22 mouse cellular contexts compared by ENCODE assay signal in genomic region chr2:113931689-113932088, GRCm38 (mm10).
DNase-seq lines count a peak whose midpoint lies in the region; ATAC-seq lines count a peak whose summit lies in the region.
"Had no signal": no experiment of that assay in that cellular context is flagged by ENCODE, and none has a peak within 500 bp of the region (broad histone marks: within the 10 kb centered on the region; RNA-seq: fewer than 3 reads in every experiment).

No protein-coding gene starts in this region.

- no peak overlapping the region for H3K27ac ChIP-seq in forebrain, embryonic 15.5 days (replicated peaks)
- H3K27ac ChIP-seq in kidney, embryonic 15.5 days, result no peak overlapping the region
- H3K27ac ChIP-seq: embryonic facial prominence, embryonic 13.5 days; embryonic facial prominence, embryonic 15.5 days; forebrain, embryonic 10.5 days; forebrain, embryonic 12.5 days had no signal

- H3K36me3 ChIP-seq in forebrain, embryonic 15.5 days, result no peaks in the 10 kb centered on the region
- no peaks in the 10 kb centered on the region for H3K36me3 ChIP-seq in kidney, embryonic 15.5 days
- H3K36me3 ChIP-seq: embryonic facial prominence, embryonic 13.5 days; embryonic facial prominence, embryonic 15.5 days; forebrain, embryonic 10.5 days; forebrain, embryonic 12.5 days; G1E had no signal

- H3K9ac ChIP-seq in forebrain, embryonic 15.5 days (replicated peaks), result no peak overlapping the region
- H3K9ac ChIP-seq in kidney, embryonic 15.5 days, result no peak overlapping the region
- H3K9ac ChIP-seq: embryonic facial prominence, embryonic 13.5 days; embryonic facial prominence, embryonic 15.5 days; forebrain, embryonic 12.5 days had no signal

- H3K9me3 ChIP-seq in forebrain, embryonic 15.5 days, result no peaks in the 10 kb centered on the region
- no peaks in the 10 kb centered on the region for H3K9me3 ChIP-seq in kidney, embryonic 15.5 days (replicated peaks)
- H3K9me3 ChIP-seq: embryonic facial prominence, embryonic 13.5 days; embryonic facial prominence, embryonic 15.5 days; forebrain, embryonic 10.5 days; forebrain, embryonic 12.5 days; G1E had no signal

- no peaks in the 10 kb centered on the region for H3K4me1 ChIP-seq in forebrain, embryonic 15.5 days
- H3K4me1 ChIP-seq in kidney, embryonic 15.5 days, result no peaks in the 10 kb centered on the region
- H3K4me1 ChIP-seq: embryonic facial prominence, embryonic 13.5 days; embryonic facial prominence, embryonic 15.5 days; forebrain, embryonic 10.5 days; forebrain, embryonic 12.5 days had no signal

- 95% methylated on average over 4 of the region's 4 CpGs for WGBS in forebrain, embryonic 15.5 days
- 84% methylated on average over 4 of the region's 4 CpGs for WGBS in kidney, embryonic 15.5 days

- no peaks in the 10 kb centered on the region for H3K27me3 ChIP-seq in forebrain, embryonic 15.5 days
- H3K27me3 ChIP-seq in kidney, embryonic 15.5 days, result no peaks in the 10 kb centered on the region
- H3K27me3 ChIP-seq: embryonic facial prominence, embryonic 15.5 days; forebrain, embryonic 12.5 days had no signal

- DNase-seq in cerebellum, adult 9-11 months, result no peak
- DNase-seq: adrenal gland, adult 2 months; adrenal gland, postnatal 10 days; adrenal gland, postnatal 25 days; cerebellum, adult 11 months; cerebellum, adult 18-20 months; cerebellum, adult 8-10 months; cerebellum, postnatal 10 days; cerebellum, postnatal 25 days had no signal

- ATAC-seq in CD4-positive, CD25-positive, alpha-beta regulatory T cell, adult 4 months, result peak; percentile 77
- peak; percentile 76 for ATAC-seq in activated CD4-positive, CD25-positive, alpha-beta regulatory T cell, adult 4 months
- ATAC-seq in inflammation-experienced regulatory T-cells, adult 6 months, result peak; percentile 66
- no peak for ATAC-seq in forebrain, embryonic 15.5 days (replicated peaks)
- no peak for ATAC-seq in kidney, embryonic 15.5 days (replicated peaks; ENCODE audit: low FRiP score)
- ATAC-seq: forebrain, embryonic 16.5 days; Patski had no signal

- no peak overlapping the region for H3K4me3 ChIP-seq in forebrain, embryonic 15.5 days
- H3K4me3 ChIP-seq in kidney, embryonic 15.5 days (replicated peaks), result no peak overlapping the region
- H3K4me3 ChIP-seq: embryonic facial prominence, embryonic 13.5 days; embryonic facial prominence, embryonic 15.5 days; erythroblast, embryonic 14.5 days; forebrain, embryonic 10.5 days; forebrain, embryonic 12.5 days had no signal

- H3K4me2 ChIP-seq in forebrain, embryonic 15.5 days (replicated peaks), result no peak overlapping the region
- H3K4me2 ChIP-seq in kidney, embryonic 15.5 days, result no peak overlapping the region
- H3K4me2 ChIP-seq: embryonic facial prominence, embryonic 13.5 days; embryonic facial prominence, embryonic 15.5 days; forebrain, embryonic 12.5 days had no signal

Comparison
In these comparisons a context has a peak if more than half of its experiments do, and no peak if none do; other contexts are left out.
1. ATAC-seq: peak in CD4-positive, CD25-positive, alpha-beta regulatory T cell, adult 4 months (single experiment), activated CD4-positive, CD25-positive, alpha-beta regulatory T cell, adult 4 months (single experiment) and inflammation-experienced regulatory T-cells, adult 6 months (single experiment); none in forebrain, embryonic 15.5 days (single experiment) and kidney, embryonic 15.5 days (single experiment).